17 mouse cellular contexts compared by ENCODE assay signal in genomic region chr5:122402160-122402559, GRCm38 (mm10). TPM values are rescaled to one million over a fixed set of nuclear protein-coding genes. Genes with fewer than 3 reads are reported as not detected.
DNase-seq lines count a peak whose midpoint lies in the region; ATAC-seq and TF ChIP-seq lines count a peak whose summit lies in the region.
"Had no signal": no experiment of that assay in that cellular context is flagged by ENCODE, and none has a peak within 500 bp of the region (broad histone marks: within the 10 kb centered on the region; RNA-seq: fewer than 3 reads in every experiment).

No protein-coding gene starts in this region.

- H3K27me3 ChIP-seq in heart, adult 2 months (ENCODE audit: control insufficient read depth, insufficient read depth, low read length) = no peaks in the 10 kb centered on the region
- H3K27me3 ChIP-seq in hindbrain, embryonic 16.5 days (replicated peaks; ENCODE audit: control insufficient read depth, insufficient read depth, low read length) = no peaks in the 10 kb centered on the region
- no peaks in the 10 kb centered on the region for H3K27me3 ChIP-seq in hindbrain, embryonic 12.5 days
- H3K27me3 ChIP-seq: embryonic facial prominence, embryonic 15.5 days; limb, embryonic 13.5 days; liver, embryonic 15.5 days had no signal

- DNase-seq in heart, adult 2 months = no peak
- DNase-seq in heart, postnatal 36 days = no peak
- peak; percentile 22 for DNase-seq in kidney, postnatal 10 days
- DNase-seq in kidney, adult 18-20 months = no peak
- DNase-seq in Muller cell, postnatal 12 days (ENCODE audit: inconsistent ontology term) = peak; percentile 52
- no peak for DNase-seq in spleen, postnatal 36 days (ENCODE audit: low spot score in 2 of 2)
- DNase-seq: B cell, adult 2 months; cerebellum, postnatal 36 days; kidney, postnatal 4 days; spleen, adult 18-20 months; thymus, postnatal 4 days had no signal

- TF ChIP-seq EP300 in heart, adult 2 months (IDR thresholded peaks at IDR 0.05; ENCODE audit: insufficient read depth, low read depth, low read length) = no peak

- intact Hi-C loops in heart, adult 2 months (cut with DNase I) = loop anchor here (5.0 kb wide), 2 partner anchors 50 to 330 kb away; no protein-coding TSS in a partner anchor
- intact Hi-C loops in heart, postnatal 36 days (cut with DNase I) = loop anchor here (2.0 to 5.0 kb wide), 2 partner anchors 21 to 325 kb away; no protein-coding TSS in a partner anchor

- no peaks in the 10 kb centered on the region for H3K9me3 ChIP-seq in hindbrain, embryonic 16.5 days (ENCODE audit: control insufficient read depth, low read length)
- peaks cover 6% of the 10 kb centered on the region; the same call in 1 of the 2 replicates for H3K9me3 ChIP-seq in hindbrain, embryonic 12.5 days (replicated peaks)
- H3K9me3 ChIP-seq: embryonic facial prominence, embryonic 15.5 days; limb, embryonic 13.5 days; liver, embryonic 15.5 days had no signal

- H3K9ac ChIP-seq in heart, adult 2 months (ENCODE audit: low read depth, low read length) = no peak overlapping the region
- no peak overlapping the region for H3K9ac ChIP-seq in hindbrain, embryonic 16.5 days (ENCODE audit: low read depth, low read length)
- H3K9ac ChIP-seq in hindbrain, embryonic 12.5 days = no peak overlapping the region
- H3K9ac ChIP-seq: embryonic facial prominence, embryonic 15.5 days; limb, embryonic 13.5 days; liver, embryonic 15.5 days had no signal

- H3K79me2 ChIP-seq in heart, adult 2 months (replicated peaks; ENCODE audit: control insufficient read depth, insufficient read depth, low read length) = no peaks in the 10 kb centered on the region

- TF ChIP-seq POLR2A in heart, adult 2 months (IDR thresholded peaks at IDR 0.05; ENCODE audit: insufficient read depth, low read depth, low read length) = no peak

- ATAC-seq in hindbrain, embryonic 16.5 days = peak; percentile 24; the same call in 1 of the 2 replicates
- no peak for ATAC-seq in hindbrain, embryonic 12.5 days (ENCODE audit: low FRiP score)

- TF ChIP-seq CTCF in heart, adult 2 months (IDR thresholded peaks at IDR 0.05) = no peak

- H3K4me2 ChIP-seq in hindbrain, embryonic 16.5 days (ENCODE audit: low read length) = no peak overlapping the region
- H3K4me2 ChIP-seq in hindbrain, embryonic 12.5 days (replicated peaks) = no peak overlapping the region
- H3K4me2 ChIP-seq: embryonic facial prominence, embryonic 15.5 days; limb, embryonic 13.5 days; liver, embryonic 15.5 days had no signal

- H3K4me1 ChIP-seq in heart, adult 2 months (ENCODE audit: control insufficient read depth, insufficient read depth, low read length) = peaks cover 23% of the 10 kb centered on the region
- H3K4me1 ChIP-seq in hindbrain, embryonic 16.5 days (ENCODE audit: control insufficient read depth, insufficient read depth, low read depth, low read length) = no peaks in the 10 kb centered on the region
- no peaks in the 10 kb centered on the region for H3K4me1 ChIP-seq in hindbrain, embryonic 12.5 days
- H3K4me1 ChIP-seq: embryonic facial prominence, embryonic 15.5 days; limb, embryonic 13.5 days; midbrain, embryonic 10.5 days had no signal

- H3K4me3 ChIP-seq in heart, adult 2 months = no peak overlapping the region
- H3K4me3 ChIP-seq in hindbrain, embryonic 16.5 days (ENCODE audit: low read length) = no peak overlapping the region
- H3K4me3 ChIP-seq in hindbrain, embryonic 12.5 days = no peak overlapping the region
- H3K4me3 ChIP-seq: embryonic facial prominence, embryonic 15.5 days; limb, embryonic 13.5 days; liver, embryonic 15.5 days; midbrain, embryonic 10.5 days had no signal

- peaks cover 15% of the 10 kb centered on the region for H3K36me3 ChIP-seq in heart, adult 2 months (ENCODE audit: control insufficient read depth, insufficient read depth, low read length)
- peaks cover 48% of the 10 kb centered on the region for H3K36me3 ChIP-seq in hindbrain, embryonic 16.5 days (ENCODE audit: control insufficient read depth, insufficient read depth, low read length)
- H3K36me3 ChIP-seq in hindbrain, embryonic 12.5 days = peaks cover 69% of the 10 kb centered on the region

- H3K27ac ChIP-seq in heart, adult 2 months = peak overlapping the region; percentile 57
- no peak overlapping the region for H3K27ac ChIP-seq in hindbrain, embryonic 16.5 days (ENCODE audit: low read depth, low read length)
- H3K27ac ChIP-seq in hindbrain, embryonic 12.5 days = no peak overlapping the region
- H3K27ac ChIP-seq: embryonic facial prominence, embryonic 15.5 days; limb, embryonic 13.5 days; liver, embryonic 15.5 days; midbrain, embryonic 10.5 days had no signal

- WGBS in heart, adult 2 months = 78% methylated on average over 13 of the region's 13 CpGs
- 77% methylated on average over 13 of the region's 13 CpGs for WGBS in hindbrain, embryonic 16.5 days
- 81% methylated on average over 13 of the region's 13 CpGs for WGBS in hindbrain, embryonic 12.5 days

RNA-seq across cellular contexts. Expression of gene Arpc3, which starts 10.5 kb away (rescaled TPM):
- total RNA-seq in heart, adult 2 months (2021) = 10 to 100 TPM; 91.5 to 98.7 TPM
- 89.6 and 97.1 TPM in 2 replicates for polyA plus RNA-seq in heart, adult 2 months (2012; rRNA removed)
- 100 to 1,000 TPM in 1 of 2 experiments, 10 to 100 TPM in 1; 99.6 to 103 TPM for total RNA-seq in heart, postnatal 36 days (2021)
- polyA plus RNA-seq in hindbrain, embryonic 16.5 days (2015; fragmentation: Nextera tagmentation; extraction: Ambion mirVana) = 139 and 158 TPM in 2 replicates
- polyA plus RNA-seq in hindbrain, embryonic 12.5 days (2016; fragmentation: Nextera tagmentation; extraction: Ambion mirVana) = 115 and 134 TPM in 2 replicates

RNA-seq across cellular contexts. Expression of gene Anapc7, which starts 19.3 kb away (rescaled TPM):
- 10 to 100 TPM; 25.9 to 27.1 TPM for total RNA-seq in heart, adult 2 months (2021)
- polyA plus RNA-seq in heart, adult 2 months (2012; rRNA removed) = 23.2 and 25.4 TPM in 2 replicates
- total RNA-seq in heart, postnatal 36 days (2021) = 10 to 100 TPM; 31.7 to 35.1 TPM
- polyA plus RNA-seq in hindbrain, embryonic 16.5 days (2015; fragmentation: Nextera tagmentation; extraction: Ambion mirVana) = 47.3 and 51.2 TPM in 2 replicates
- 48.2 and 51.4 TPM in 2 replicates for polyA plus RNA-seq in hindbrain, embryonic 12.5 days (2016; fragmentation: Nextera tagmentation; extraction: Ambion mirVana)

RNA-seq across cellular contexts. Expression of gene Fam216a, which starts 30.0 kb away (rescaled TPM):
- total RNA-seq in heart, adult 2 months (2021) = 10 to 100 TPM; 11.1 to 12.3 TPM
- 10.7 and 15.3 TPM in 2 replicates for polyA plus RNA-seq in heart, adult 2 months (2012; rRNA removed)
- 10 to 100 TPM; 11.7 to 14.7 TPM for total RNA-seq in heart, postnatal 36 days (2021)
- polyA plus RNA-seq in hindbrain, embryonic 16.5 days (2015; fragmentation: Nextera tagmentation; extraction: Ambion mirVana) = 132 and 140 TPM in 2 replicates
- polyA plus RNA-seq in hindbrain, embryonic 12.5 days (2016; fragmentation: Nextera tagmentation; extraction: Ambion mirVana) = 107 and 114 TPM in 2 replicates

RNA-seq across cellular contexts. Expression of gene Gpn3, which starts 30.5 kb away (rescaled TPM):
- total RNA-seq in heart, adult 2 months (2021) = 10 to 100 TPM; 23.5 to 28.0 TPM
- 19.2 and 19.8 TPM in 2 replicates for polyA plus RNA-seq in heart, adult 2 months (2012; rRNA removed)
- 10 to 100 TPM; 26.6 to 30.6 TPM for total RNA-seq in heart, postnatal 36 days (2021)
- 35.3 and 40.9 TPM in 2 replicates for polyA plus RNA-seq in hindbrain, embryonic 16.5 days (2015; fragmentation: Nextera tagmentation; extraction: Ambion mirVana)
- 52.0 and 52.2 TPM in 2 replicates for polyA plus RNA-seq in hindbrain, embryonic 12.5 days (2016; fragmentation: Nextera tagmentation; extraction: Ambion mirVana)

RNA-seq across cellular contexts. Expression of gene Vps29, which starts 48.0 kb away (rescaled TPM):
- 10 to 100 TPM; 85.4 to 91.4 TPM for total RNA-seq in heart, adult 2 months (2021)
- polyA plus RNA-seq in heart, adult 2 months (2012; rRNA removed) = 39.2 and 70.9 TPM in 2 replicates
- 10 to 100 TPM; 94.4 to 97.5 TPM for total RNA-seq in heart, postnatal 36 days (2021)
- polyA plus RNA-seq in hindbrain, embryonic 16.5 days (2015; fragmentation: Nextera tagmentation; extraction: Ambion mirVana) = 314 and 353 TPM in 2 replicates
- 207 and 212 TPM in 2 replicates for polyA plus RNA-seq in hindbrain, embryonic 12.5 days (2016; fragmentation: Nextera tagmentation; extraction: Ambion mirVana)

Comparison
In these comparisons a context has a peak if more than half of its experiments do, and no peak if none do; other contexts are left out.
1. DNase-seq: peak in kidney, postnatal 10 days (single experiment) and Muller cell, postnatal 12 days (single experiment); none in heart, adult 2 months (0 of 2), heart, postnatal 36 days (0 of 2), kidney, adult 18-20 months (single experiment) and spleen, postnatal 36 days (0 of 2).